Mouse (Mus musculus) midbrain, postnatal 0 days (tissue): ENCODE measurements around the gene Zdbf2. TPM values are rescaled to one million over a fixed set of nuclear protein-coding genes. Genes with fewer than 3 reads are reported as not detected.

Experiments used
- ATAC-seq: fragments of 200-750 bp; cut with Nextera tagmentation; 2 replicates; pipeline ENCODE4 v1.8.0; 2017; ENCODE audit warnings: moderate number of reproducible peaks, mild to moderate bottlenecking, moderate TSS enrichment, moderate library complexity; ENCODE audit not compliant: low FRiP score
- DNase-seq: peaks from one replicate; pipeline ENCODE4 v3.0.0-alpha.2; 2015; ENCODE audit warnings: low spot score
- H3K27ac ChIP-seq: fragments of 300-500 bp; sonication (generic); 2 replicates; pipeline ENCODE4 v1.5.1; 2014; ENCODE audit warnings: low read depth, mild to moderate bottlenecking, low read length, mixed read lengths
- H3K27me3 ChIP-seq: fragments of 300-500 bp; sonication (generic); 2 replicates; pipeline ENCODE4 v1.6.1; 2014; ENCODE audit warnings: low read length, control low read depth, mixed read lengths; ENCODE audit not compliant: insufficient read depth
- H3K36me3 ChIP-seq: fragments of 300-500 bp; sonication (generic); 2 replicates; pipeline ENCODE4 v1.6.1; 2014; ENCODE audit warnings: low read length, control low read depth, mixed read lengths; ENCODE audit not compliant: insufficient read depth
- H3K4me1 ChIP-seq: fragments of 300-500 bp; sonication (generic); 2 replicates; pipeline ENCODE4 v1.6.1; 2014; ENCODE audit warnings: mild to moderate bottlenecking, control low read depth, antibody characterized with exemption, low read length, mixed read lengths; ENCODE audit not compliant: insufficient read depth
- H3K4me2 ChIP-seq: fragments of 300-500 bp; sonication (generic); 2 replicates; pipeline ENCODE4 v1.6.1; 2014; ENCODE audit warnings: low read depth, mild to moderate bottlenecking, low read length, mixed read lengths; ENCODE audit not compliant: poor library complexity, severe bottlenecking
- H3K4me3 ChIP-seq: fragments of 300-500 bp; sonication (generic); 2 replicates; pipeline ENCODE4 v1.5.1; 2014; ENCODE audit warnings: low read depth, mild to moderate bottlenecking, low read length, moderate library complexity
- H3K9ac ChIP-seq: fragments of 300-500 bp; sonication (generic); replicated peaks from 2 replicates; pipeline ENCODE4 v1.6.1; 2014; ENCODE audit warnings: mild to moderate bottlenecking, low read length, moderate library complexity, mixed read lengths; ENCODE audit not compliant: poor library complexity, severe bottlenecking
- H3K9me3 ChIP-seq: fragments of 300-500 bp; sonication (generic); 2 replicates; pipeline ENCODE4 v1.6.1; 2016; ENCODE audit warnings: low read length, control low read depth
- CTCF ChIP-seq: IDR thresholded peaks from 2 replicates; pipeline ENCODE4 v1.5.1; 2016; ENCODE audit warnings: antibody characterized with exemption, mild to moderate bottlenecking
- WGBS: fragments of 180-500 bp; shearing (Covaris S2); extraction: QIAGEN DNeasy Blood & Tissue Kit; methylation state at CpG from one replicate; pipeline ENCODE4 v1.1.7; 2014; 5-methylcytosine and 5-hydroxymethylcytosine counted together
- polyA plus RNA-seq: library from polyadenylated mRNA; unstranded; fragments of >200 nt; fragmentation: Nextera tagmentation; extraction: Ambion mirVana; gene quantifications from 2 replicates; pipeline ENCODE4 v1.2.1, GENCODE M21; 2015
- total RNA-seq: library from RNA; depleted of rRNA; stranded (reverse); fragments of >200 nt; gene quantifications from 2 replicates; pipeline ENCODE4 v1.2.3, GENCODE M21; 2014; rRNA removed

Zdbf2 gene
- 31.6 and 35.3 TPM in 2 replicates for total RNA-seq
- 26.7 and 45.9 TPM in 2 replicates for polyA plus RNA-seq

GRCm38 (mm10) chr1:63272741-63273338 lies at the start of gene Zdbf2:
Zdbf2 (plus strand) TSS chr1:63273265.
- DNase-seq (peak; percentile 74), ATAC-seq (peak; percentile 87)
- 1% methylated on average over 47 of the region's 49 CpGs for WGBS
- peaks cover 22% of the 10 kb centered on the region for H3K27me3 ChIP-seq
- H3K4me2 ChIP-seq = peak within 1 kb of the TSS; percentile 51
- peak within 1 kb of the TSS; percentile 57 for H3K9ac ChIP-seq
- H3K4me1 ChIP-seq = no peaks in the 10 kb centered on the region
- TF ChIP-seq CTCF = no peak
- H3K27ac ChIP-seq = peak within 1 kb of the TSS; percentile 77
- peak within 1 kb of the TSS; percentile 51 for H3K4me3 ChIP-seq
- no peaks in the 10 kb centered on the region for H3K9me3 ChIP-seq
- no peaks in the 10 kb centered on the region for H3K36me3 ChIP-seq

GRCm38 (mm10) chr1:63225009-63225408 lies 48.1 kb upstream of the Zdbf2 start:
- Histone ChIP-seq H3K27me3 (no peaks in the 10 kb centered on the region), H3K4me1 (no peaks in the 10 kb centered on the region), H3K4me3 (no peak overlapping the region), H3K36me3 (no peaks in the 10 kb centered on the region), H3K9me3 (no peaks in the 10 kb centered on the region), H3K27ac (no peak overlapping the region), H3K4me2 (no peak overlapping the region), H3K9ac (no peak overlapping the region)
- no peak for ATAC-seq
- DNase-seq = no peak
- TF ChIP-seq CTCF = no peak
- 89% methylated on average over 4 of the region's 4 CpGs for WGBS

- Histone ChIP-seq H3K27me3 (no peaks in the 10 kb centered on the region), H3K9me3 (no peaks in the 10 kb centered on the region), H3K4me2 (no peak overlapping the region), H3K27ac (no peak overlapping the region), H3K4me1 (no peaks in the 10 kb centered on the region), H3K36me3 (no peaks in the 10 kb centered on the region), H3K9ac (no peak overlapping the region), H3K4me3 (no peak overlapping the region)
- DNase-seq (no peak), ATAC-seq (no peak)
- WGBS = 14% methylated on average over 7 of the region's 7 CpGs
- TF ChIP-seq CTCF = no peak
Measured at GRCm38 (mm10) chr1:63225890-63226289, 47.2 kb upstream of the Zdbf2 start.

GRCm38 (mm10) chr1:63227241-63227640 lies 45.8 kb upstream of the Zdbf2 start:
- no peak for TF ChIP-seq CTCF
- H3K27me3 ChIP-seq = no peaks in the 10 kb centered on the region

GRCm38 (mm10) chr1:63237371-63237770 lies 35.7 kb upstream of the Zdbf2 start:
- ATAC-seq (peak; percentile 52), DNase-seq (no peak)
- Histone ChIP-seq H3K9me3 (no peaks in the 10 kb centered on the region), H3K4me3 (no peak overlapping the region), H3K4me2 (no peak overlapping the region), H3K4me1 (0 out of 2 replicates have a peak, but pooled peaks cover 5% of the 10 kb centered on the region), H3K27me3 (no peaks in the 10 kb centered on the region), H3K9ac (no peak overlapping the region), H3K27ac (no peak overlapping the region), H3K36me3 (no peaks in the 10 kb centered on the region)
- TF ChIP-seq CTCF = no peak
- 12% methylated on average over 5 of the region's 5 CpGs for WGBS

More at GRCm38 (mm10) chr1:63227241-63227640, 45.8 kb upstream of the Zdbf2 start:
- DNase-seq = no peak
- Histone ChIP-seq H3K27ac (no peak overlapping the region), H3K4me3 (no peak overlapping the region), H3K9me3 (no peaks in the 10 kb centered on the region), H3K4me1 (no peaks in the 10 kb centered on the region), H3K36me3 (no peaks in the 10 kb centered on the region), H3K9ac (no peak overlapping the region), H3K4me2 (no peak overlapping the region)
- 84% methylated on average over 5 of the region's 5 CpGs for WGBS
- no peak for ATAC-seq

GRCm38 (mm10) chr1:63239305-63239704 lies 33.8 kb upstream of the Zdbf2 start:
- Histone ChIP-seq H3K27me3 (no peaks in the 10 kb centered on the region), H3K4me2 (no peak overlapping the region), H3K4me3 (no peak overlapping the region), H3K9ac (no peak overlapping the region), H3K4me1 (0 out of 2 replicates have a peak, but pooled peaks cover 5% of the 10 kb centered on the region), H3K36me3 (no peaks in the 10 kb centered on the region), H3K9me3 (no peaks in the 10 kb centered on the region), H3K27ac (no peak overlapping the region)
- ATAC-seq (no peak), DNase-seq (no peak)
- WGBS = 56% methylated on average over 4 of the region's 4 CpGs
- TF ChIP-seq CTCF = no peak
